Mouse (Mus musculus): ENCODE measurements around the gene Fgfbp3.
A peak's percentile ranks its signal among the peaks of the same experiment; 100 is the strongest.
"Not testable (repeated sequence)": the region's sequence is repeated elsewhere in the genome, so short reads cannot be mapped to it uniquely, and the experiment has no call there.

Gene Fgfbp3

DNA sequence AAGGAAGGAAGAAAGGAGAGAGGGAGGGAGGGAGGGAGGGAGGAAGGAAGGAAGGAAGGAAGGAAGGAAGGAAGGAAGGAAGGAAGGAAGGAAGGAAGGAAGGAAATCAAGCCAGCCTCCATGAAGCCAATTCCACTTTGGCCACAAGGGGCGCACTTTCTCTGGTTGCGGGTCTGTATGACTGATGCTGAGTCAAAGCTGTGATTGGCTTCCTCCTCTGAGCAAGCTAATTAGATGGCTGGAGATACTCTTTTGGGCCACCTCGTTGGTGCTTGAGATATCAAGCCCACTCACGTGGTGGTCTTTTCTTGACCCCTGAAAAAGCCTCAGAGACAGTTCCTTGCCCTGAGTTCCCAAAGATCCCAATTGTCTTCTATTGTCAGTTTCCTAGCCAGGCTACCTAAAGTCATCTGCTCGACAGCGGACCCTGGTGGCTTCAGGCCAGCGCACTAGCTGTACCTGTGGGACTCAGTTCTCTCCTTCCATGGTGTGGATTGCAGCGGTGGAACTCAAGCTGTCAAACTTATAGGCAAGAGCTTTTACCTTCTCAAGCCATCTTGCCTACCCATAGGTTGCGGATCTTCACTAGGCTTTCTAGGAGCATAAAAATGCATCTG lies 9.6 kb downstream of the Fgfbp3 start:
- peak; percentile 76 for DNase-seq

DNA sequence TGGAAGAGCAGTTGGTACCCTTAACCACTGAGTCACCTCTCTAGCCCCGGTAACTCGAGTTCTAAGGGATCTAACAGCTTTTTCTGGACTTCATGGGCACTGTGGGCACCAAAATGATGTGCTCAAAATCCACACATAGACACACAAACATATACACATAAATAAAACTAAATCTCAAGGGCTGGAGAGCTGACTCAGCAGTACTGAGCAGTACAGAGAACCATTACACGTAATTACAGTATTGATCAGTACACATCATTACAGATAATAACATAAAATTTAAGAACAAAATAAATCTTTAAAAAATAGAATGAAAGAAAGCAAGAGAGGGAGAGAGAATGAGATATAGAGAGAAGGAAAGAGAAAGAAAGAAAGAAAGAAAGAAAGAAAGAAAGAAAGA lies 10.3 kb downstream of the Fgfbp3 start:
- DNase-seq = no peak

DNA sequence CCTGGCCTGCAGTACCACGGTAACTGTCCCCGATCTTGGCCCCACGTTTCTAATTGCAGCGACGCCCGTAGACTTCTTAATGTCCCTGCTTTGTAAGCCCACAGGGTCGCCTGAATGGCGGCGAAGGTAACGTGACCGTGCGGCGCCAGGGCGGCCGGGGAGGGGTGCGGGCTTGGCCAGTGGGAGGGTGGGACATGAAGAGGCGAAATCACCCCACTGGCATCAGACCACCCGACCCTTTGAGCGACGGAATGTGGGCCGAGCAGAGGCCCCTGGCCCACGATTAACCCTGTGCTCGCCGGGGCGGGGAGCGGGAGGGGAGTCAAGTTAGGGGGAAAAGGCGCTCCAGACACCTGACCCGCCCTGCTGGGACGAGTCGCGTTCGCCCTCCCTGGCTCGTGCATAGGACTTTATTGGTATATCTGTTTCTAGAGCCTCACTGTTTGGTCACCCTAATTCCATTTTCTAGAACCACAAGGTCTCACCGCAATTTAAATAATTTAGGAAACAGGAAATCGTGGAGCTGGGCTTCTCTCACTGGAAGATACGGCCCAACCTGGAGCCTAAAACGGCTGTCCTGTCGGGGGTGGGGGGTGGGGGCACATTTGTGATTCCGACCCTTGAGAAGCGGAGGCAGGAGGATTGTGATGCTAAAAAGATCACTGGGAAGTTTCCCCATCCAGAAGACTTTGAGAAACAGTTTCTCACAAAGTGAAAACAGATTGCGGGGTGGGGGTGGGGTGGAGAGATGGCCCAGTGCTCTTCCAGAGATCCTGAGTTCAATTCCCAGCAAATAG lies 15.0 kb downstream of the Fgfbp3 start:
- DNase-seq = peak; percentile 52

DNA sequence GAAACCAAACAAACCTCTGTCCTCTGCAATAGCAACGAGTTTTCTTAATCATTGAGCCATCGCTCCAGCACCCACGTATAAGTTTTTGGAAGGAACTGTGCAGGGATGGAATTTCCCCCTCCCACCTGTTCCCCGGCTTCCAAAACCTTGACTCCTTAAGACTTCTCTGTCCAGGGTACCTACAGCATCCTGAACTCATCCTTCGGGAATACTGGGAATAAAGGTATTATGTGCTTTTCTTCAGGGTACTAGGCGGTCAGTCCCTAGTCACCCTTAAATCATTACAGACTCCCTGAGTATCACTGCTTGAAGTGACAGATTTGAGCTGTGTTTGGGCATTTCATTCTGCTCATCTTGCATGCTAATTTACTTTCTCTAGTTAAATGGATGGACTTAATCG lies 16.0 kb downstream of the Fgfbp3 start:
- DNase-seq = no peak

DNA sequence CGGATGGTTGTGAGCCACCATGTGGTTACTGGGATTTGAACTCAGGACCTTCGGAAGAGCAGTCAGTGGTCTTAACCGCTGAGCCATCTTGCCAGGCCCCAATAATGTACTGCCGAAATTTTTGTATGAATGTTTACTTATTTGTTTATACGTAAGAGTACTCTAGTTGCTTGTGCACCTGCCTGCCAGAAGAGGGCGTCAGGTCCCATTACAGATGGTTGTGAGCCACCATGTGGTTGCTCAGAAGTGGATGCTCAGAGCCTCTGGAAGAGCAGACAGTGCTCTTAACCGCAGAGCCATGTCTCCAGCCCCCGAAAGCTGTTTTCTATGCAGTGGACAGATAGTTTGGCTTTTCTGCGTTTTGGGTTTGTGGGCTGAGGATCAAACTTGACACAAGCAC lies 21.6 kb downstream of the Fgfbp3 start:
- DNase-seq = peak; percentile 55

DNA sequence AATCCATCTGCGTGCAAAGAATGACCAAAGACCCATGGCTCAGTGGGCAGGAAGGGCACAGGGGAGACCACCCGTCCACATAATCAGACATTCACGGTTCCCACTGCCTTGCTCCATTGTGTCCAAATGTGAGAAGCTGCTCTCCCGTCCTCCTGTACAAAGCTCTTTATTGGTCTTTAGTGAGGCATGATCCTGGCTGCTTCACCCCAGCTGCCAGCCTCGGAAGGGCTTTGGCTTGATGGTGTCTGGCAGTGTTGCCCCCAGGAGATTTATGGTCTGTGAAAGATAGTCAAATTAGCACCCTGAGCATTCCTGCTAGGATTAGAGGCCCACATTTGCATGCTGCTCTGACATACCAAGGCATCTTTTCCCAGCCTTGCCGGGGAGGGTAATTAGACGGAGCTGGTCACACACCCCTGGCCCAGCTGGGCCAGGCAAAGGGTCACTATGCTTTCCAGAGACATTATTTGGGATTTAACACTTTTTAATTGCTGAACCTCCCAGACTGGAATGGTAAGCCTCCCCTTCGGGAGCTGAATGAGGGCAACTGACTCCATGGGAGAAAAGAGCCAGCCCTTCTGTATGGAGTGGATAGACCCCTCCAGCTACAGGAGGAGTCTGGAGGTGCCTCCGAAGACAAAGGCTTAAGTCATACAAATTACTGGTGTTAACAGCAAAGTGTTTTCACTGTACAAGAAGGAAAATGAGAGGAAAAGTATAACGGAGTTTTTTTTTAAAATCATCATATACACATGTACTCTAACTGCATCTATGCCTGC lies 22.4 kb downstream of the Fgfbp3 start:
- DNase-seq = no peak

DNA sequence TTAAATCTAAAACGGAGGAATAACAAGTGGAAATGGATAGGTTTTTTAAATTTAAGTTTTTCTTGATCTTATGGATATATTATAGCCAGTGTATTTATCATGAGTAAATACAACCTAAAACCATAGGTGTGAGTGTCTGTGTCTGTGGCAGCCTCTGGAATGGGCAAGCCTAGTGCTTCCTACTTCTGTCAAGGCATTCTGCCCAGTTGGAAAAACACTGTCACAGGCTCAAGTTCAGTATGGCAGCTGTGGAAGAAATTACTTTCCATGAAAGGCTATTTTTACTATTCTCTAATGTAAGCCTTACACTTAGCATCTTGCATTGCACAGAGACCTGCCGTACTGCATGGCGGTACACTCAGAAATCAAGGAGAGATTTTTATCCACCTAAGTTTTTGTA lies 27.7 kb downstream of the Fgfbp3 start:
- no peak for DNase-seq

DNA sequence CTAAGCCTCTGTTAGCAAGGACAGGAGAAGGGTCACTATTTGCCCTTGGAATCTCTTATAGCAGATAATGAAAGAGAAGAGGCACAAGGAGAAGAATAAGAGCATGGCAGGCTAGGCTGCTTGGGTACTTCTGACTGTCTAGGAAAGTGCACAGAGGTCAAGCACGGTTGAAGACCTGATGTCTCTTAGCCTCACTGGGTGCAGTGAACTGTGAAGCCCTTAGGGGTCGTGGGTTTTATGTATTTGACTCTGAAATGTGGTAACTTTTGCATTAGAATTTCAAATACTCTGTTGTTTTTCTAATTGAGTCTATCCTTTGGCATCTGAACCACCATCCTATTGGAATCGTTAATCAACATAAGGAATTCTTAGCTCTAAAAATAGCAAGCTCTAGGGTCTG lies 31.7 kb downstream of the Fgfbp3 start:
- no peak for DNase-seq

DNA sequence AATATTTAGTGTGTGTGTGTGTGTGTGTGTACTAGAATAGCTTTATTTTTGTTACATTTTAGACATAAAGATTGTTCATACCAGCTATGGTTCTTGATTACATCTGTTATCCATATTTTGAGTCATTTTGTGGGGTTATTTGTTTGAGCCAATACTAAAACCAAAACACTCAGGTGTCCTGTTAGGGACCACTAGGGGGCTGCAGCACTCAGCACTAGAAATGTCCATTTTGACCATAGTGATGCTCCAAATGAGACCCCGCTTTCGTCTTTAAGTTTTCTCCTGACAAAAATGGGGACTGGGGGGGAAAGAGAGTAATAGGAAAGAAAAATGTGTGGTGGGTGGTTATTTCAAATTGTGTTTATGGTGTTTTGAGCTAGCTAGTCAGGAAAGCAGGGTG lies 33.1 kb downstream of the Fgfbp3 start:
- DNase-seq = no peak

DNA sequence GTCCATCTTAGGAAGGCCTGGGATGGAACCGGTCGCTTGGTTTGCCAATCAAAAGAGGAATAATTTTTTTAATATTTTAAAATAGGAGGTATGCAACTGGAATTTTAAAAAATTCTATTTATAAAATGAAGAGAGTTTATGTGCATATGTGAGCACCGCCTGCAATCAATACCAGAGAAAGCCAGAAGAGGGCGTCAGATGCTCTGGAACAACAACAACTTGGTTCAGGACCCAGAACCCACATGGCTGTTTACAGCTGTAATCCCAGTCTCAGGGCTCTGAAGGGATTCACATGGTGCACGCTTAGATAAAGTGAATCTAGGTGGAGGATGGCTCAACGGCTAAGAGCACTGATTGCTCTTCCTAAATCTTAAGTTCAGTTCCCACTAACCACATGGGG lies 36.3 kb downstream of the Fgfbp3 start:
- DNase-seq = peak; percentile 57

DNA sequence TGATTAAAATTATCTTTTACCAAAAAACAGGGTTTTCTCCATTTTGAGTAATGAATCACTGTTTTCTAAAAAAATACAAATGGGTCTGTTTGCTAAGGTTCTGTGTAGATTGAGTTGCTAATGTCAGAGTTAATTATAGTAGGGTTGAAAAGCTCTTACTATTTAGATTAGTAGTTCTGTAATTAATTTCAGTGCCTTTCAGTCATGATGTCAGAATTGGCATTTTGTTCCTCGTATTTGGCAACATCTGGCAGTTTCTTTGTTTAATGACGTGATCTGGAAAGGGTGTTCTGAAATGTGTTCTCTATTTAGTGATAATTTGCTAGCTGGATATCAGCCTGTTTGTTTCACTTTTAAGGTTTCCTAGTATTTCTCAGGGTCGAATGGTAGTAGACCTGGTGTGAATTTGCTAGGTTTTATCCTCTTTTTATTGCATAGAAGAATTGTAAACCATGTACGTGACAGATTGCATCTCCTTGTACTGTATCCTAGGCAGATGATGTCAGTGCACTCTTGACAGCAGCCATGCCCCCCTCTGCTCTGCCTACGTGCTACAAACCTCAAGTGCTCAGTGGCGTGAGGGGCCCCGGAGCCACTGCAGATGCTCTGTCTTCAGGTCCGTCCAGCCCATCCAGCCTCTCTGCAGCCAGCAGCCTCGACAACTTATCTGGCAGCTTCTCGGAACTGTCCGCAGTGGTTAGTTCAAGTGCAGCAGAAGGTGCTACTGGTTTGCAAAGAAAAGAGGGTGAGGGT lies 40.5 kb downstream of the Fgfbp3 start:
- DNase-seq = no peak

DNA sequence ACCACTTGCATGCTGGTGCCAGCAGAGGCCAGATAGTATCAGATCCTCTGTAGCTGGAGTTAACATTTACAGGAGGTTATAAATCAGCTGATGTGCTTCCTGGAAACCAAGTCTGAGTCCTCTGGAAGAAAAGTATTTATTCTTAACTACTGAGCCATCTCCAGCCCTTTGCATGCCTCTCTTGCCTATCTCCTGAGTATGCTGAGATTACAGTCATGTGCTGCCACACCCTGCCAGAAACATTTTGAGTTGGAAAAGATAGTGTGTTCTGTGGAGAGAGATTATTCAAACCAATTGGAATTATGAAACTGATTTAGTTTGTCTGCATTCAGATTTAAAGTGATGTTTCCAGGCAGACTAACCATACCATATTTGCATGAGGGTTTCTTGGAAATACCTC lies 42.1 kb downstream of the Fgfbp3 start:
- no peak for DNase-seq

DNA sequence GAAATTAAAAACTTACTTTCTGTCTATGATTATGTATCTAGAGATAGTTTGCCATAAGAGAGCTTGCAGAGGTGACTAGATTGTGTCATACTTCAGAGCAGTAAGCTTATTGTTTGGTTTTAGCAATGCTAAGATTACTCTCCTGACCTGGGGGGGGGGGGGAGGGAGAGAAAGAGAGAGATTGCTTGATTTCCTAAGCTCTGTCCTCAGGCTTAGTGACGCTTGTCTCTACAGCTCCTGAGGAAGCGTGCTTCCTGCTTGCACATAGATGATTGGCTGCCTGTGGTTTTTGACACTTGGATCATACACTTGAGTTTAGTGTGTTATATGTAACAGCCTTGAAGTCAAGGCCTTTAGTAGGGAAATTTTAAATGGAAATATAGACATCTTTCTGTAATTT lies 44.8 kb downstream of the Fgfbp3 start:
- no peak for DNase-seq

DNA sequence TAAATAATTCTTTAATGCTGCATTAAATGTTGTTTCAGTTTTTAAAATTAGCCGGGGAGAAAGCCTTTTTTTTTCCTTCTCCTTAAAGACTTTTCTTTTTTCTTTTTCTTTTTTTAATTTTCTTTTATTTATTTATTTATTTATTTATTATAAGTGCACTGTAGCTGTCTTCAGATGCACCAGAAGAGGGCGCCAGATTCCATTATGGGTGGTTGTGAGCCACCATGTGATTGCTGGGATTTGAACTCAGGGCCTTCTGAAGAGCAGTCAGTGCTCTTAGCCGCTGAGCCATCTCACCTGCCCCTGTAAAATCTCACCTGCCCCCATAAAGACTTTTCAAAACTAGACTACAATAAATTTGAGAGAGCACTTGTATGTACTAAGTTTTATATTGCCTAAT lies 50.7 kb downstream of the Fgfbp3 start:
- DNase-seq = not testable (repeated sequence)
